Mouse (Mus musculus) granulocyte monocyte progenitor cell, adult 5-6 weeks (primary cell): ENCODE measurements around the gene Brd3os. TPM values are rescaled to one million over a fixed set of nuclear protein-coding genes. Genes with fewer than 3 reads are reported as not detected.

Experiments
- ATAC-seq: replicated peaks from 2 replicates; pipeline ENCODE4 v1.8.0; 2016; ENCODE audit warnings: mild to moderate bottlenecking, moderate TSS enrichment, inconsistent platforms; ENCODE audit not compliant: poor library complexity, severe bottlenecking
- total RNA-seq, 2 experiments: library from RNA; stranded (forward) in 1 of 2; stranded (reverse) in 1 of 2; fragments of 200-712, 200-1000 nt in 1 of 2; fragments of >200 nt in 1 of 2; fragmentation: Nextera tagmentation in 1 of 2; gene quantifications; 2 replicates each; pipeline ENCODE4 v1.2.3; 2014 to 2017

The Brd3os gene
- 0.77 and 2.9 TPM in 2 replicates for total RNA-seq (2014; fragmentation: Nextera tagmentation)
- not detected in 2 replicates for total RNA-seq (2017)

- peak; percentile 91 for ATAC-seq
Observed at GRCm38 (mm10) chr2:27441767-27442707, at the start of gene Brd3os. TSS of gene Brd3os (plus strand) at chr2:27442324.

DNA sequence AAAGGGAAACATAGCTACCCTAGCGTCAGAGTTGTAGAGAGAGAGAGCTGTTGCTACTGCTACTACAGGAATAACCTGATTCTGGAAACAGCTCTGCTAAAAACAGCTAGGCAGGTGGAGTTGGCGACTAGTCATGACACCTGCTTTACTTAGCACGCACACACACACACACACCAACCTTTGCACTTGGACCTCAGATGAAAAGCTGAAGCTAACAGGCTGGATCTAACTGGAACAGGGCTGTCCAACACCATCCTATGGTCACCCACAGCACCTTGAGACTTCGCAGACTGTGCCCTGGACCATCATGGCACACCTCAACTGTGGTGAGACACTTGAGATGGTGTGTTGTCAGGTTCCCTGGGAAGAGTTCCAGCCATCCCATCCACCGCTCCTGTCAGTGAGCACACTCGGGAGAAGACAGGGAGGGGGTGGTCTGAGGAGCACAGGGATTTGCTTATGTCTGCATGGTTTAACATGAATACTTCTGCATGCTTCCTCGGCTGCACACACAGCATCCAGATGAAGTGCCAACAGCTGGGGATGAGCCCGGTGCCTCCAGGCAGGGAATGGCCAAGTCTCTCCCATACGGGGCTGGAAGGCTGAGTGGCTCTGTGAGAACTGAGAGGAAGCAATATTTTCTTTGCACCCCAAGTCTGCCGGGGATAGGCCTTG is 47.8 kb upstream of the Brd3os start:
- ATAC-seq = no peak

DNA sequence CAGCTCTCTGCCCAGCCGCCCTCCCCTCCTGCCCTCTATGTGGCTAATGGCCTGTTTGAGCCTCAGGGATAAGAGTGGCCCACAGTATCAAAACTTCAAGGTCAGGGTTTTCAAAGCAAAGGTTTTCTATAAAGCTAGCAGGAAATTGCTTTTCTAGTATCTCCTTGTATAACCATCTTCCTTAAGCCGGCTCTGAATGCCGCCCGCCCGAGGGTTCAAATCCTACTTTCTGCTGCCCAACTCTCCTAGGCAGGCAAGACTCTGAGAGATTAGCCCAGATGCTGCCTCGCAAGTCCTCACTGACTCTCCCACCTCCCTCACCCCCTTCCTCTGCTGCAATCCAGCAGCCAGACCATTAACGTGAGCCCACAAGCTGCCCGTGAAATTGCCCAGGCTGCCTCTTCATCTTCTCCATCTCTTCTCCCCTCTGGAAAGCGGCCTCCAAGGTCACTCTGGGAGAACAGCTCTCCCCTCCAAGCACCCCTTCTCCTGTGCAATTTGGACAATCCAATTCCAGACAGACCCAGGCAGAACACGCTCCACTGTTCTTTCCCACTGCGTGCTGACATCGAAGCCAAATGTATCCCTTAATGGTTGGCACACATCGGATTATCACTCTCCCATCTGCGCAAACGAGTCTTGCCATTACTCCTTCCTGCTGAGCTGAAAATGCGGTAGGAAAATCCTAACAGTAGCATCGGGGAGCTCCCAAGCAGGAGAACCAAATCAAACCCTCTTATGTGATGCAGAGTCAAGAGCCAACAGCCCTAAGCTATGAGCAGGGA is 45.3 kb upstream of the Brd3os start:
- no peak for ATAC-seq

GRCm38 (mm10) chr2:27400083-27400482 is 42.0 kb upstream of the Brd3os start:
- ATAC-seq = peak; percentile 42; the same call in 1 of the 2 replicates

DNA sequence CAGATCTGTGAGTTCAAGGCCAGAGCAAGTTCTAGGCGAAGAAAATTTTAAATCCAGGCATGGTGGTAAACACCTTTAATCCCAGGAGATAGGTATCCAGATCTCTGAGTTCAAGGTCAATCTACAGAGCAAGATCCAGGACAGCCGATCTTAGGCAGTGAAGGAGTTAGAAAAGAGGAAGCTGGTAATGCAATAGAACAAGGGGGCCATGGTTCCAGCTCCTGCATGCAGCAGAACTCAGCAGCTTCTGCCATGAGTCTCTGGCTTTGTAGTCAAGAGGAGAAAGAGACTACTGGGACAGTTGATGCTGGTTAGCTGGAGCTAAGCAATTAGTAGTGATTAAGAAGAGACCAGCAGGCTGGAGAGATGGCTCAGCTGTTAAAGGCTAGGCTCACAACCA is 40.6 kb upstream of the Brd3os start:
- no peak; the same call in 1 of the 2 replicates for ATAC-seq

- ATAC-seq = no peak
Observed at GRCm38 (mm10) chr2:27404375-27405093, 37.6 kb upstream of the Brd3os start.

DNA sequence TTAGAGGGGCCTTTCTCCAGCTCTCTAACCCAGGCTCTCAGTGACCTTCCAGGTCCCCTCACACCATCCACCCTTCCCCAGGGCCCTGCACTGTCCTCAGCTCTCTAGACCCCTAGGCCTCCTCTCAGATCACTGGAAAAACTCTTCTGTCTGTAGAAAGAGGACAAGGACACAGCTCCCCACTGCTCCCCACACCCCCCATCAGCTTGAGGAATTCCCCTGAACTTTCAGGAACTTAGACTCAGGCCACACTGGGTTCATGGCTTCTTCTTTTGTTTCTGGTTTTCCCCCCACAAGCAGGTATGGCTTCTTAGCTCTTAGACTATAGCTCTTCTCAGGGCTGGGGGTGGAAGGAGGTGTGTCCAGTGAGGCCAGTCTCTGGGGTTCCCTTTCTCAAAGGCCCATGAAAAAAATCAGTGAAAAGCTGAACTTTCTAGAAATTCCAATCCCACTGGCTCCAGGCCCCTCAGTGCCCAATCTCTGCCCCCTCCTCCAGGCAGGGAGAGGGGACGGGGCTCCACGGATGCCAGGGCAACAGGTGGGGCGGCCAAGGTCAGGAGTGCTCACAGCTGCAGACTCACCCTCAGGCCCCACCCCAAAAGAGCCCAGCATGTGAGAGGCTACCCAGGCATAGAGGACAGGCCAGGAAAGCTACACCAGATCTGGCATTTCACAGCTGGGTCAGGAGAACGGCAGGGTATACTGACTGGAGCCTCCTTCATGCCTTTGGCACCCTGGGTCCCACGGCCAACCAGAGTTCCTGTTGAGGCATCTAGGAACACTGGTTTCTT is 36.8 kb upstream of the Brd3os start:
- ATAC-seq = peak; percentile 40

- ATAC-seq = no peak
Observed at GRCm38 (mm10) chr2:27406928-27407327, 35.2 kb upstream of the Brd3os start.

- ATAC-seq = no peak
Observed at GRCm38 (mm10) chr2:27408194-27408593, 33.9 kb upstream of the Brd3os start.

GRCm38 (mm10) chr2:27410518-27411140 is 31.5 kb upstream of the Brd3os start:
- ATAC-seq = no peak

- peak; percentile 84 for ATAC-seq
Observed at GRCm38 (mm10) chr2:27411688-27412174, 30.4 kb upstream of the Brd3os start.

- no peak for ATAC-seq
Observed at GRCm38 (mm10) chr2:27412245-27412800, 29.8 kb upstream of the Brd3os start.

DNA sequence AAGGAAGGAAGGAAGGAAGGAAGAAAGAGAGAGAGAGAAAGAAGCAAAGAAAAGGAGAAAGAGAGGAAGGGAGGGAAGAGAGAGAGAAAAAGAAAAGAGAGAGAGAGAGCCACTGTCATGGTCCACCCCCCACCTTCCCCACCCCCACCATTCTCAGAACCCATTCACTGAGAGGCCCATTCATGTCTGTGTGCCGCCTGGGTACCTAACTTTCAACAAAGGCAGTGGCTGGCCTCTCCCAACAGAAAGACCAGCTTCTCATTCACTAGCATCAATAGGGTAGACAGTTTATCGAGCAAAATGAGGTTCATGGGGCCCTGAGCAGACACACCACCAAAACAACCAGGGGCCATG is 28.6 kb upstream of the Brd3os start:
- no peak for ATAC-seq

GRCm38 (mm10) chr2:27413936-27414657 is 28.0 kb upstream of the Brd3os start:
- no peak for ATAC-seq

GRCm38 (mm10) chr2:27415060-27415783 is 26.9 kb upstream of the Brd3os start:
- peak; percentile 43 for ATAC-seq

GRCm38 (mm10) chr2:27416425-27416824 is 25.7 kb upstream of the Brd3os start:
- ATAC-seq = no peak

GRCm38 (mm10) chr2:27417648-27418153 is 24.4 kb upstream of the Brd3os start:
- no peak for ATAC-seq
